Mouse (Mus musculus) midbrain, embryonic 16.5 days (tissue): Measurements from ENCODE around the gene Ybx3. TPM values are rescaled to one million over a fixed set of nuclear protein-coding genes. Genes with fewer than 3 reads are reported as not detected.

Experiments
- ATAC-seq: fragments of 200-750 bp; cut with Nextera tagmentation; 2 replicates; pipeline ENCODE4 v1.8.0; 2017; ENCODE audit warnings: moderate TSS enrichment
- H3K27ac ChIP-seq: fragments of 300-500 bp; sonication (generic); 2 replicates; pipeline ENCODE4 v1.5.1; 2014; ENCODE audit warnings: mild to moderate bottlenecking, low read length, mixed read lengths
- H3K27me3 ChIP-seq: fragments of 300-500 bp; sonication (generic); 2 replicates; pipeline ENCODE4 v1.6.1; 2014; ENCODE audit warnings: low read depth, low read length, mixed read lengths; ENCODE audit not compliant: control insufficient read depth, insufficient read depth
- H3K36me3 ChIP-seq: fragments of 300-500 bp; sonication (generic); 2 replicates; pipeline ENCODE4 v1.6.1; 2014; ENCODE audit warnings: mild to moderate bottlenecking, low read length, moderate library complexity, mixed read lengths; ENCODE audit not compliant: control insufficient read depth, insufficient read depth
- H3K4me1 ChIP-seq: fragments of 300-500 bp; sonication (generic); 2 replicates; pipeline ENCODE4 v1.6.1; 2014; ENCODE audit warnings: mild to moderate bottlenecking, low read length, mixed read lengths; ENCODE audit not compliant: control insufficient read depth, insufficient read depth
- H3K4me2 ChIP-seq: fragments of 300-500 bp; sonication (generic); 2 replicates; pipeline ENCODE4 v1.6.1; 2014; ENCODE audit warnings: mild to moderate bottlenecking, low read length, mixed read lengths
- H3K4me3 ChIP-seq: fragments of 300-500 bp; sonication (generic); 2 replicates; pipeline ENCODE4 v1.5.1; 2014; ENCODE audit warnings: low read depth, mild to moderate bottlenecking, low read length, moderate library complexity, mixed read lengths
- H3K9ac ChIP-seq: fragments of 300-500 bp; sonication (generic); 2 replicates; pipeline ENCODE4 v1.6.1; 2014; ENCODE audit warnings: low read depth, low read length, mixed read lengths
- H3K9me3 ChIP-seq: fragments of 300-500 bp; sonication (generic); replicated peaks from 2 replicates; pipeline ENCODE4 v1.6.1; 2014; ENCODE audit warnings: mild to moderate bottlenecking, low read length, mixed read lengths; ENCODE audit not compliant: control insufficient read depth, poor library complexity, severe bottlenecking
- WGBS: fragments of 180-500 bp; shearing (Covaris S2); extraction: QIAGEN DNeasy Blood & Tissue Kit; methylation state at CpG from one replicate; pipeline ENCODE4 v1.1.7; 2014; 5-methylcytosine and 5-hydroxymethylcytosine counted together
- polyA plus RNA-seq: library from polyadenylated mRNA; unstranded; fragments of >200 nt; fragmentation: Nextera tagmentation; extraction: Ambion mirVana; gene quantifications from 2 replicates; pipeline ENCODE4 v1.2.1, GENCODE M21; 2015

Gene Ybx3
- 21.6 and 25.4 TPM in 2 replicates for polyA plus RNA-seq

DNA sequence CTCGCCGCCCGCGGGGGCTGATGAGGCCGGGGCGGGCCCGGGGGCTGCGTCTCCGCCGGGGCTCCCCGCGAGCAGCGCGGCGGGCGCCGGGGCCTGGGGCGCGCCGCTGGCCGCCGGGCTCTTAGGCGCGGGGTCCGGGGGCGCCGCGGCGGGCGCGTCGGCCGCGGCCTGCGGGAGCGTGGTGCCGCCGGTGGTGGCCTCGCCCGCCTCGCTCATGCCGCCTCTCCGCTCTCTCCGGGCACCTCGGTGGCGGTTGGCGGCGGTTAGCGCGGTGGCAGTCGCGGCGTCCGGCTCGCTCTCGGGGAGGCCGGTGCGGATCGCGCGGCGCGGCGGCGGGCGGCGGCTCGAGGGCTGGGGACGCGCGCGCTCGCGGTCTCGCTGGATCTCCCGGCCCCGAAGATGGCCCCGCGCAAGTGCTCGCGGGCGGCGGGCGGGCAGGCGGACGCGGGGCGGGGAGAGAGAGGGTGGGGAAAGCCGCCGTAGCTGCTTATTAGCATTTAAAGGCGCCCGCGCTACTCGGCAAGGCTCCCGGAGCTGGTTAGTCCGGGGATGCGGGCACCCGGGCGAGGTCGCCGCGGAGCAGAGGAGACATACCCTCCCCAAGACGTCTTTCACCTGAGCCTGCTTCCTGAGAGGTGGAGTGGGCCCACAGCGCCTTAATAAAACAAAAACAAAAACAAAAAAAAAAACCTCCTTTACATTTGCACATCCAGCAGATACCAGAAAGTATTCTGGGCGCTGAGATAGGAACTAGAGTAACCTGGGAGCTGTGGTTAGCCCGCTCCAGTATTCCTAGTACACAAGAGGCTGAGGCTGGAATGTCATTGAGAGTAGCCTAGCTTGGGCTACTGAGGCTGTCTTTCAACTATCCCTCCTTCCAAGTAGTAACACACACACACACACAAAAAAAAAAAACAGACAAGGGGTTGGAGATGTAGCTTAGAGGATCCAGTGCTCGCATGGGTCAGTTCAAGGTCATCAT lies at the start of gene Ybx3:
Ybx3 (minus strand) TSS at position 437 of the 982 bp plus-strand sequence.
- Histone ChIP-seq H3K9ac (peak within 1 kb of the TSS; percentile 92), H3K9me3 (no peaks in the 10 kb centered on the region), H3K27ac (peak within 1 kb of the TSS; percentile 82), H3K27me3 (no peaks in the 10 kb centered on the region), H3K4me3 (peak within 1 kb of the TSS; percentile 96), H3K4me2 (peak within 1 kb of the TSS; percentile 97), H3K36me3 (no peaks in the 10 kb centered on the region), H3K4me1 (peaks cover 22% of the 10 kb centered on the region)
- WGBS = 1% methylated on average over 38 of the region's 107 CpGs
- ATAC-seq = peak; percentile 97

DNA sequence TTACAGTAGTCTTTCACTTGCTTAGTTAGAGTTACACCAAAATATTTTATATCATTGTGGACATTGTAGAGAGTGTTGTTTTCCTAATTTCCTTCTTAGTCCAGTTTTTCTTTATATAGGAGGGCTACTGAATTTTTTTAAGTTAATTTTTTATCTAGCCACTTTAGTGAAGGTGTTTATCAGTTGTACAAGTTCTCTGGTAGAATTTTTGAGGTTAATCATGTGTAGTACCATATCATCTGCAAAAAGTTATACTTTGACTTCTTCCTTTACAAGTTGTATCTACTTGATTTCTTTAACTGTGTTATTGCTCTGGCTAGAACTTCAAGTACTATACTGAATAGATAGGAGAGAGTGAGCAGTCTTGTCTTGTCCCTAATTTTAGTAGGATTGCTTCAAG lies 48.4 kb upstream of the Ybx3 start:
- Histone ChIP-seq H3K27me3 (no peaks in the 10 kb centered on the region), H3K4me2 (no peak overlapping the region), H3K4me1 (peaks cover 4% of the 10 kb centered on the region; the same call in 1 of the 2 replicates), H3K4me3 (no peak overlapping the region), H3K9ac (no peak overlapping the region), H3K9me3 (no peaks in the 10 kb centered on the region), H3K36me3 (no peaks in the 10 kb centered on the region), H3K27ac (no peak overlapping the region)
- ATAC-seq = no peak

DNA sequence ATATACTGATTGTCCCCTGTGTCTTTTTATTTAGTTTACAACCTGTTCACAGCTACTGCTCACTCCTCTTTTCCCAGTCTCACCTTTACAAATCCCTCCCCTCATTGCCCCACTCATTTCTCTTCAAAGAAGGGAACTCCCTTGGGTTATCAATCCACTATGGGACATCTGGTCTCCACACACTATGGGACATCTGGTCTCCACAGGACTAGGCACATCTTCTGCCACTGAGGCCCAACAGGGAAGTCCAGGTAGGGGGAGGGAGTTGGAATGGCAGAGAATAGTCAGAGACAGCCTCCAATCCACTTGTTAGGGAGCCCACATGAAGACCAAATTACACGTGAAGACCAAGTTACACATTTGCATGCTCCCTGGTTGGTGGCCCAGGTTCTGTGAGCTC lies 45.8 kb upstream of the Ybx3 start:
- ATAC-seq = peak; percentile 43
- Histone ChIP-seq H3K9me3 (no peaks in the 10 kb centered on the region), H3K27ac (no peak overlapping the region), H3K9ac (peak overlapping the region; percentile 82; the same call in 1 of the 2 replicates), H3K27me3 (no peaks in the 10 kb centered on the region), H3K4me2 (peak overlapping the region; percentile 90), H3K36me3 (no peaks in the 10 kb centered on the region), H3K4me1 (peaks cover 4% of the 10 kb centered on the region; the same call in 1 of the 2 replicates), H3K4me3 (peak overlapping the region; percentile 53)
- 41% methylated on average over 1 of the region's 1 CpGs for WGBS

DNA sequence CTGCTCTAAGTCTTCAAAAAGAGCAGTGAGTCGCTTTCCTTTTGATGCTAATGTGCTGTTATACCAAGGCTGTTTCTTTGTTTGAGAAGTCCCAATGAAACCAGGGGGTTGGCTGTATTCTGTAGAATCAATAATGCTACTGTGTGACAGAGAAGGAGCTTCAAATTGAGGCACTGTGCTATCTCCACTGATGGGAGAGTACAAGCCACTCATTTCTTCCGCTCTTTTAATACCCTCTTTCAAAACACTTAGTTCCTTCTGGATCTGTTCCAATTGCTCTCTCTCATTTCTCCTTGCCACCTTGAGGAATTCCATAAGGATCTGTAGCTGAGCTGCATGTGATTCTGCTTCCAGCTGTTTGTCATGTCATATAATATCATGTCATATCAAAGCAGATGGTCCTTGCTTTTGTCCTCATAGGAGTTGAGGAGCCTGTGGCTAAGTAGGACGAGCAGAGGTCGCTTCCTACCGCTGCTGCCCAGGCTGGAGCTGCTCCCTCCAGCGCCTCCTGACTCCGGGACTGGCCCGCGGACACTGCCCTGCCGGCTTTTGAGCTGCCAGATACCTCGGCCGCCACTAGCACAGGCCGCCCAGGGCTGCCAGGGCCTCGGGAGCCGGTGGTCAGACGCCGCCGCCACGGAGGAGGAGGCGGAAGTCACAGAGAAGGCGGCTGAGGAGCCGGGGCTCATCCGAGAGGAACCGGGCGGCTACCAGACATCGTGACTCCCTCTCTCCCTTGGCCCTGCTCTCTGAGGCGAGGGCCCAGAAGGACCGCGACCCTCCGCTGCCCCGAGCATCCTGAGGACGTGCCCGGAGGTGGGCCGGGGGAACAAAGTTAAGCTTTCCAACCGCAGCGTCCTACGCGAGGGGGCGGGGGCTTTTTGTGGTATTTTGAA lies 45.1 kb upstream of the Ybx3 start:
- 4% methylated on average over 39 of the region's 39 CpGs for WGBS
- Histone ChIP-seq H3K4me2 (peak overlapping the region; percentile 90), H3K4me1 (peaks cover 4% of the 10 kb centered on the region; the same call in 1 of the 2 replicates), H3K27ac (no peak overlapping the region; the same call in 1 of the 2 replicates), H3K36me3 (no peaks in the 10 kb centered on the region), H3K4me3 (peak overlapping the region; percentile 53), H3K27me3 (no peaks in the 10 kb centered on the region), H3K9ac (peak overlapping the region; percentile 82), H3K9me3 (no peaks in the 10 kb centered on the region)
- ATAC-seq = peak; percentile 89

DNA sequence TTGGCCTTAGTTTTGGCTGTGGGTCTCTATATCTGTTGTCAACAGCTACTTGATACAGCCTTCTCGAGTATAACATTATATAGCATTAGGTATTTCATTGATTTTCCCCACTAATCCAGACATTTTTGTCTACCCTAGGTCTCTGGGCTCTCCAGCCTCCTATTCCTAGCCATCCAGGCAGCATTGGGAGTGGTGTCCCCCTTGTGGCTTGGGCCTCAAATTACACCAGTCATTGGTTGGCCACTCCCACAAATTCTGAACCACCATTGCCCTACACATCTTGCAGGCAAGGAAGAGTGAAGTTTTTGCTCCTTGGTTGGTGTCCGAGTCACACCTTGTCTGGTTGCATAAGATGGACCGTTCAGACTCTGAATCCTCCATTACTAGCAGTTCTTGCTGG lies 33.3 kb upstream of the Ybx3 start:
- Histone ChIP-seq H3K9ac (no peak overlapping the region), H3K9me3 (no peaks in the 10 kb centered on the region), H3K4me3 (no peak overlapping the region), H3K27me3 (no peaks in the 10 kb centered on the region), H3K4me1 (no peaks in the 10 kb centered on the region), H3K4me2 (no peak overlapping the region), H3K36me3 (no peaks in the 10 kb centered on the region), H3K27ac (no peak overlapping the region)
- no peak for ATAC-seq
- 63% methylated on average over 3 of the region's 3 CpGs for WGBS

DNA sequence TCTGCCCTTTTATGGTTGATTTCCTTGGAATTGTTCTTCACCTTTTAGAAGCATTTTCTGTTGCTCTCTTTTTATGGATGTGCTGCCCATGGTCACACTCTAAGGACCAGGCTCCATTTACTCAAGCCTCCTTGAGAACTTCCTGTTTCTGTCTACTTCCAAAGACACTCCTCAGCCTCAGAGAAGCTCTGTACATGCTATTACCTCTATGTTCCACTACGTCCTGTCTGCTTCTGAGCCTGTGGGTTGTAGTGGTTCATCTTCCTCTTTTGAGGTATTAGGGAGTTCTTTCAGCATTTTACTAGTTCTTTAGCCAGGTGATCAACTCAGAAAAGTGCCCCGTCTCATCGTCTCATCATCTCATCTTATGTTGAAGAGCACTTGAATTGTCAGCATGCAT lies 31.3 kb upstream of the Ybx3 start:
- ATAC-seq = no peak

DNA sequence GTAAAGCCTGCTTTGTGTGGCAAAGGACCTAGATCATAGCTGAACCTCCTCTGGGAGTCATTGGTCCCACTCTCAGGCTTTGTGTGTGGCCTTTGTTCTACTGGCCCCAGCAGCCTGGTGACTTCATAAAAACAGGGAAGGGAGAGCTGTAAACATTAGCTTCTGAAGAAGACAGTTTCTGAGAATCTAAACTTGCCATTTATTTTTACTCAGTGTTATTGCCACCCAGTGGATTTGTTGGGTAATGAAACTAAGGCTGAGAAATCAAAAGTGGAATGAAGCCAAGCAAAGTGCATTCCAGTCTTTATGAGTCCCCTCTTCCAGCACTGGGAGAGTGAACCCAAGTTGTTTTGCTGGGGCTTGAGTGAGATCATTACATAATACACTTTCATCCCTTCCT lies 30.5 kb upstream of the Ybx3 start:
- Histone ChIP-seq H3K4me1 (no peaks in the 10 kb centered on the region), H3K36me3 (no peaks in the 10 kb centered on the region), H3K27ac (no peak overlapping the region), H3K27me3 (no peaks in the 10 kb centered on the region), H3K9me3 (no peaks in the 10 kb centered on the region), H3K4me2 (no peak overlapping the region), H3K9ac (no peak overlapping the region), H3K4me3 (no peak overlapping the region)
- 0 out of 2 replicates have a peak, but pooled peaks have one; percentile 66 for ATAC-seq

More for the DNA sequence above, 31.3 kb upstream of the Ybx3 start:
- H3K27me3 ChIP-seq = no peaks in the 10 kb centered on the region
- no peak overlapping the region for H3K9ac ChIP-seq
- H3K36me3 ChIP-seq = no peaks in the 10 kb centered on the region
- H3K4me3 ChIP-seq = no peak overlapping the region
- no peak overlapping the region for H3K4me2 ChIP-seq
- H3K9me3 ChIP-seq = no peaks in the 10 kb centered on the region
- 83% methylated on average over 3 of the region's 3 CpGs for WGBS
- H3K4me1 ChIP-seq = no peaks in the 10 kb centered on the region
- no peak overlapping the region for H3K27ac ChIP-seq

DNA sequence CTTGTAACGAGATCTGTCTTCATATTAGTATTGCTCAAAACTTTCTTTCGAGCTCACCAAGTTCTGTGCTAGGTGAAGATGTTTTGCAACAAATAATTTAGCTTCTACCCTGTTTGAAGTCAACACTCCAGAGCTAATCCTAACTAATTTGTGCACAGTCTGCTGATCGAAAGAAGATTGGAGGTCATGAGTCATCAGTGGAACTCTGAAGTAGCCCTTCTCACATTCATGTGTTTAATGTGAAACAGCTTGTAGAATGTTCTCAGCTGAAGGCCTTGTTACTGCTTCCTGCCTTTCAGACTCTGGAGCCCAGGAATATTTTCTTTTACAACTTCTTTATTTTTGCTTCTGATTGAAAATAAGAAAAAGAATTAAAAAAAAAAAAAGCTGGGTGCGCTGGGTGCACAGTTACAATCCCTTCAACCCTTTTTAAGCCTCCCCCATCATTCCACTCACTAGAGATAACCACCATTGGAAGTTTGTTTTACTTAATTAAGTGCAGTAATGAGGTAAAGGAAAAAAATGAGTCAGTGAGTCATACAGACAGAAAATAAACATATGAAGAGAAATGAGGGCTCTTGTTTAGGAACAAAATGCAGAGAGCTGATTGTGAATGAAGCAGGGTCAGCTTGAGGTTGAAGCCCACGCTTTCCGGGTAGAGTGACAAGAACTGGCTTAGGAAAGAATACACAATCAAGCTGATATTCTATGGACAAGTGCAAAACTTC lies 23.0 kb upstream of the Ybx3 start:
- ATAC-seq = no peak
- Histone ChIP-seq H3K27ac (no peak overlapping the region), H3K36me3 (no peaks in the 10 kb centered on the region), H3K4me3 (no peak overlapping the region), H3K9me3 (no peaks in the 10 kb centered on the region), H3K4me2 (no peak overlapping the region), H3K4me1 (no peaks in the 10 kb centered on the region), H3K27me3 (no peaks in the 10 kb centered on the region), H3K9ac (no peak overlapping the region)
- WGBS = 84% methylated on average over 6 of the region's 6 CpGs
